Mouse (Mus musculus) lung, postnatal 4 days (tissue): ENCODE measurements around the gene Sirt1.
A peak's percentile ranks its signal among the peaks of the same experiment; 100 is the strongest.
"Not testable (repeated sequence)": the region's sequence is repeated elsewhere in the genome, so short reads cannot be mapped to it uniquely, and the experiment has no call there.

Source experiments
- DNase-seq, 2 experiments: peaks; one replicate each; pipeline ENCODE4 v3.0.0; 2021

Gene Sirt1

GRCm38 (mm10) chr10:63381498-63382280 lies at the start of gene Sirt1:
Sirt1 (minus strand) TSS chr10:63381704.
- peak in 1 of 2 experiments; percentile 15 for DNase-seq

DNA sequence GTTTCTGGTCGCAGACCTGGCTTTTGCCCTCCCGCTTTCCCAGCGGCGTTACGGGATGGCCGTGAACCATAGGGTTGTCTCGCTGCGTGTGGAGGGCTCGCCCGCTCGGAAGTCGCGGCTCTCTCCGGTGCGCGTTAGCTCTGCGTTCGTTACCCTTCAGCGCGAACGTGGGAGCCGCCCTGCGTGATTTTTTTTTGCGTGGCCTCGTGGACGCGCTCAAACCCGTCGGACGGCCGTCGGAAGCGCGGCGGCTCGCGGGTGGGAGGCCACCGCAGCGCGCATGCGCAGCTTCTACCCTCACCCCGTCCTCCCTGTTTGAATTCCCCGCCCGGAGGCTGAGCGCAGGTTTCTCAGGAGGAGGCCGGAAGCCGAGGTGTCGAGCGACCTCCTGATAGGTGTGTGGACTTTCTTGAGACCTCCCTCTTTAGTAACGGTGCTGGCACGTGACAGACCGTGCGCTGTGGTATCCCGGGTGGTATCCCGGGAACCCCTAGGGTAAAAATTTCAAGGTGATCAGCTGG lies 48.3 kb upstream of the Sirt1 start, which contains the start of gene Ctnna3:
Ctnna3 (plus strand) TSS at position 314 of the 521 bp plus-strand sequence.
- peak; percentile 88 to 92 for DNase-seq

- peak; percentile 99 to 100 for DNase-seq
Observed at GRCm38 (mm10) chr10:63429380-63429779, 47.9 kb upstream of the Sirt1 start.

DNA sequence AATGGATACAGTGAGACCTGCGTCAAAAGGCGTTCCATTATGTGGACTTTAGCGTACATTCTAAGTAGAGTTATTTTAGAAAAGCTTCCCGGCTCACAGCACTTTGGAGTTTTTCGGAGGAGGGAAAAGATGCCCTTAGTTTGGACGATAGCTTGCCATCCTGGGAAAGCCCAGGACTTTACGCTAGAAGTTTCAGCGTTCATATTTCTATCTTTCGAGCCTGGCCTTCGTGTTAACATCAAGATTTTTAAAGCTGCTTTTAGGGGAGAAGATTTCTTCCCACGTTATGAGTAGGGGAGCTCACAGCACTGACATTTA lies 47.5 kb upstream of the Sirt1 start:
- DNase-seq = no peak

GRCm38 (mm10) chr10:63428243-63429022 lies 46.9 kb upstream of the Sirt1 start:
- DNase-seq = peak; percentile 35

DNA sequence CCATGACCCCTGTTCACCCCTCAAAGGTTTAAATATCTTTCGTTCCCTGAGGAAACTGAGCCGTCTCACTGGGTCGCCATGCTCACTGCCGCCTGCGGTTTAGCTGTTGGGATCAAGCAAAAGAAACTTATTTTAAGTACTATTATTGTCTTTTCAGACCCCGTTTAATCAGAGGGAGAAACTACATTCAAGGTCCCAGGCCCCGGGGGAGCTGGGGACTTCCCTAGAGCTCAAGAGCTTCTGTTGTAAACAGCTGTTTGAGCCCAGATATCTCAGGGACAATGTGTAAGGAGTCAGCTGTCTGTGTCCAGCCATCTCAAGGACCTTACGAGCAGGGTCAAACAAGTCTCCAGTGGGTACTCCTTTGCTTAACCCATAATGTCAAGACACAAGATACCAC lies 45.6 kb upstream of the Sirt1 start:
- no peak for DNase-seq

GRCm38 (mm10) chr10:63424475-63424814 lies 42.9 kb upstream of the Sirt1 start:
- peak in 1 of 2 experiments; percentile 66 for DNase-seq

DNA sequence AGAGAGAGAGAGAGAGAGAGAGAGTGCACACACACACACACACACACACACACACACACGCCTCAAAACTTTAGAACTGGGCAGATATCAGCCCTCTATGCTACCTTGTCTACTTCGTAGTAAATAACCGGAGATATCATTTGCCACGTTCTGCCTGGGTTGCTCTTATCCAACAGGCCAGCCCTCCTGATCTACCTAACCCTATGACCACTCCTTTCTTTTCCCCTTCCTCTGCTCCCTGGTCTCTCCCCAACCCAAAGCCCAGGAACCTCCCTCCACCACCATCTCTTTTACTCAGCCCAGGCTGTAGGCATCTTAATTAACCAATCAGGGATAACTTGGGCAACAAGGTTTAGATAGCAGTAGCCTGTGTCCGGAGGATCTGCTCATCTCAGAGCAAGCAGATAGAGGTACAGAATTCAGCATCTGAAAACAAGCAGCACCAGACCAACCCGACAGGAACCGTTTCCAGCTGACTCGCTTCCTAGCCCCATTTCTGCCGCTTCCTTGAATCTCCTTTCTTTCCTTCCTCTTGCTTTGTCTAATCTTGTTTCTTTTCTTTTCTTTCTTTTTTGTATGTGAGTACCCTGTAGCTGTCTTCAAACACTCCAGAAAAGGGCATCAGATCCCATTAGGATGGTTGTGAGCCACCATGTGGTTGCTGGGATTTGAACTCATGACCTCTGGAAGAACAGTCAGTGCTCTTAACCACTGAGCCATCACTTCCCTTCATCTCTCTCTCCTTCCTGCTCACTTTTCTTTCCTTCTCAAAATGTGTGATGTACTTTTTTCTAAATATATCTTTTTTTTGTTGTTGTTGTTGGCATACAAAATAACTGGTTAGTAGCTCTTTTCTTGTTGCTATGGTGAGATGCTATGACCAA lies 42.3 kb upstream of the Sirt1 start:
- DNase-seq = no peak

DNA sequence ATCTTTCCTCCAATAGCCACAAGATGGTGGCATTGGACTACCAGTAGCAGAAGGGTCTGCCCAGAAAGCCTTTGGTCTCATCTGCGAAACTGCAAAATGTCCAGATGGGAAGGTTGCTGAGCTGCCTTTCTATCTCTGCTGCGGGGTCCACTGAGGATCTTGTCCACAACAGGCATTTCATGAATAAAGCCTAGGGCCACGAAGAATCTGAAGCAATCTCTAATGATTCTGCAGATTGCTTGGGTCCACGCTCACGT lies 41.2 kb upstream of the Sirt1 start:
- DNase-seq = no peak

- DNase-seq = peak; percentile 40 to 61
Observed at GRCm38 (mm10) chr10:63421739-63422735, 40.5 kb upstream of the Sirt1 start, which contains the start of gene Gm7075. Gm7075 (minus strand) TSS chr10:63421789.

DNA sequence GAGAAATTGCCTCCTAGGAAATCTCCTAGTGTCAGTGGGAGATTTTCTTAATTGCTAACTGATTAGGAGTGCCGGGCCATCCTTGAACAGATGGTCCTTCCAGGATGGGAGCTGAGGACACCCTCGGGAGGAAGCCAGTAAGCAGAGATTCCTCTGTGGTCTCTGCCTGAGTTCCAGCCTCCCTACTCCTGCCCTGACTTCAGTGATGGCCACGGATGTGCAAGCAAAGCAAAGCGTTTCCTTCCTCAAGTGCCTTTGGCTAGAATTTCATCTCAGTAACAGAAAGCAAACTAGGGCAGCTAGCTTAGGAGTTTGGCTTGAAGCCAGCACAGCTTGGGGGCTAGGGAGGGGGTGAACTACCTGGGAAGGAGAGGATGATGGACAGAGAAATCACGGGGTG lies 35.6 kb upstream of the Sirt1 start:
- DNase-seq = no peak

DNA sequence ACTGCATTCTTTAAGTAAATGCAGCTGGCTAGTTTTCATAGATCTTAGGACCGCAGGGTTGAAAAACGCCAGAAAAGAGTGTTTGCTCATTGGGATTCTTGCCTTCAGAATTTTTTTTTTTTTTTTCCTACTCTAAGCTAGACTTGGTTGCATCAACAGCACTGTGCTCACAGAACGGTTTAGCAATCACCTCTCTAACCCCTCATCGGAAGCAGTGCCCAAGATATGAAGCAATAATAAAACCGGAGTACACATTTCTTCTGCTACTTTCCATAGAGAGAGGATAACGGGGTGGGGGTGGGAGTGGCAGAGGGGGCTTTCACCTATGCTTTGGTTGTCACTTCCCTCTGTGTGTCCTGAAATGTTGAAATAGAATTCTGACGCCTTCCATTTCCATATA lies 34.3 kb upstream of the Sirt1 start:
- DNase-seq = no peak

DNA sequence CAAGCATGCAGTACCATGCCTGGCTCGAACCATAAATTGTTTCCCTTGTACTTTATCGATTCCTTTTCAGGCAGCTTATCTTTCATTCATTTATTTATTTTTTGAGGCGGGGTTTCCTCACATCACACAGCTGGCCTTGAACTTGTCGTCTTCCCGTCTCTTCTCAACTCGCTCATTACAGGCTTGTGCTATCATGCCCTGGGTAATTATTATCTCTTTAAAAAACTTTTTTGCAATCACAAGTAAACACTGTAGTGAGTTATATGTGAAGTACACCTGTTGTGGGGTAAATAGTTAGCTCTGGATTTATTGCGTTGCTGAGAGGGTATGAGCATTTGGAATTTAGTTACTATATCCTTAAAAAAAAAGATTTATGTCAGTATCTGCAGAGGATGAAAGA lies 33.8 kb upstream of the Sirt1 start:
- DNase-seq = no peak

GRCm38 (mm10) chr10:63412756-63413155 lies 31.3 kb upstream of the Sirt1 start:
- DNase-seq = no peak

DNA sequence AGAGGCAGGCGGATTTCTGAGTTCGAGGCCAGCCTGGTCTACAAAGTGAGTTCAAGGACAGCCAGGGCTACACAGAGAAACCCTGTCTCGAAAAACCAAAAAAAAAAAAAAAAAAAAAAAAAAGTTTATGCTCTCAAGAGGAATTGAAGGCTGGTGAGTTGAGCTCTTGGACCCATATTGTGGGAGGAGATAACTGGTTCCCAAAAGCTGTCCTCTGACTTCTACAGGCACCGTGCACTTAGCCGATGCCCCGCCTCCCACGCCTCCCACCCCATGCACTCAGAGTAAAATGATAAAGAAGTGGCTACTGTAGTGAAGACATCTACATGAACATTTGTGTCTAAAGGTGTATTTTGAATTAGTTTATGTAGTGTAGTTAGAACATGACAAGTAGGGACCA lies 30.2 kb upstream of the Sirt1 start:
- not testable (repeated sequence) for DNase-seq

DNA sequence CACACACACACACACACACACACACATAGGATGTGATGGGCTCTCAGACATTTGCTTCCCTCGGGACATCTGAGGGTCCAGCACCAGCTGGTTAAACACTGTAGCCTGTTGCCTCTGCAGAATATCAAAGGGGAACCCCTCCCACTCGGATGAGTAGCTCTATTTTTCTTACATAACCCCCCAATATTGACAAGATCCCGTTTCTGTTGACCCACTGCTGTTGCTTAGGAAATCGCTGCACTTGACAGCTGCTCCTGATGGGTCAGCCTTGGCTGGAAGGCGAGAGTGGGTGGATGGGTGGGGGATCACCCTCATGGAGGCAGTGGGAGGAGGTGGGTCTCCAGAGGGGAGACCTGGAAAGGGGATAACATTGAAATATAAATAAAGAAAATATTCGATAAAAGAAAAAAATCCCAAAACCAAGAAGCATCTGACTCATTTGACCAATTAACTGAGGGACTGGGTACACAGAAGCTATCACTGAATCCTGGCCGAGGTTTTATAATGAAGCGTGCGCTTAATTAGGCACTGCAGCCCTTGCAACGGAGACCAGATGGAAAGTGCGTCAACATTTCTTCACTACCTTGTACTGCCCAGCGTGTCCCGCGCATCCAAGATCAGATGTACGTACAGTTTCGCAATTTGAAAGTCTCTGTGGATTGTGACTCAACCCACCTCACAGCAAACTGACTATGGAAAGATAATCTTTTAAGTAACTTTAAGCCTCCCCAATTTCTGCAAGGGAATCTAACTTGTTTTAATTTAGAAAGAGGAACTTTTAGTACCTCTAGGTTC lies 28.9 kb upstream of the Sirt1 start:
- no peak for DNase-seq

DNA sequence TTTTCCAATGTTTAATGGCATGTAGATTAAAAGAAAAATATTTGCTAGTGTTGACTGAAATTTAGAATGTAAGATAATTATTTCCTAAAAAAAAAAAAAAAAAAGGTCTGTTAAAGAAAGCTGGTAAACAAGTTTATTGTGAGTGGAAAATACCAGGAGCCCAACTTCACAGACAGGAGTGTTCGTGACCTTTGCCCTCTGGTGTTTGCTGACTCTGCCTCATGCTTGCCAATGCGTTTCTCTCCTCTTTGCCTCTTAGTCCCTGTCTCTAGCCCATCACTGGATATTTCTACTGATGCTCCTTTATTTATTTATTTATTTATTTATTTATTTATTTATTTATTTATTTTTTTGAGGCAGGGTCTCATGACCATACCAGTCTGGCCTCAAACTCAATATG lies 22.1 kb upstream of the Sirt1 start:
- DNase-seq = no peak

DNA sequence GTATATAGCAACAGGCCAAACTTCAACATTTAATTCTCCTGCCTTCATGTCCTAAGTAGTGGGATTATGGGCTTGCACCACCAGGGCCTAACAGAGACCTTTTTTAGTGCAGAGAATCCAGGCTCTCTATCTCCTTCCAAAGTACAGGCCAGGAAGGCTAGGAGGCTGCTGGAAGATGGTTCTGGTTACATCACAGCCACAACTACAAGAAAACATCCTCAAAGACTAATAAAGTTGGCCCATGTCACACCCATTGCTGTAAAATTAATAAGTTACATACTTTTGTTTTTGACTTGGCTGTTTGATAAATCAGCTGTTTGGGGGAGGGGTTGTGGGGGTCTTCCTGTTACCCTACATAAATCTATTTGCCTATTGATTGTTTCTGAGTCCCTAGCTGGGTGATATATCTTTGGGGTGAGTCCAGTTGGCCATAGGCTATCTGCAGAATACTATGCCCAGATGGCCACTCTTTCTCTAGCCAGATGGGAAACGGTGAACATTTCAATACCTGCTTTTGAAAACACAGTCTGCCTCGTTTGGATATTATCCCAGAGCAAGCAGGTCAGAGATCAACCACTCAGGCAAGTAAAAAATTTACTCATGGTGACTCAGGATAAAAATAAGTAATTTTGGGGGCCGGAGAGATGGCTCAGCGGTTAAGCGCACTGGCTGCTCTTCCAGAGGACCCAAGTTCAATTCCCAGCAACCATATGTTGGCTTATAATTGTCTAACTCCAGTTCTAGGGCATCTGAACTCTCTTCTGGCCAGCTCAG lies 21.4 kb upstream of the Sirt1 start:
- DNase-seq = no peak

GRCm38 (mm10) chr10:63396963-63397362 lies 15.5 kb upstream of the Sirt1 start:
- DNase-seq = no peak

GRCm38 (mm10) chr10:63388948-63389347 lies 7.4 kb upstream of the Sirt1 start:
- DNase-seq = no peak
